Mouse (Mus musculus) neural tube, embryonic 15.5 days (tissue): ENCODE data around the gene Fam207a. TPM values are rescaled to one million over a fixed set of nuclear protein-coding genes. Genes with fewer than 3 reads are reported as not detected.

Experiments used
- ATAC-seq: fragments of 200-750 bp; cut with Nextera tagmentation; 2 replicates; pipeline ENCODE4 v1.8.0; 2017; ENCODE audit warnings: mild to moderate bottlenecking, moderate TSS enrichment, moderate library complexity; ENCODE audit not compliant: low FRiP score
- H3K27ac ChIP-seq: fragments of 300-500 bp; sonication (generic); replicated peaks from 2 replicates; pipeline ENCODE4 v1.5.1; 2015; ENCODE audit warnings: mild to moderate bottlenecking, inconsistent platforms
- H3K27me3 ChIP-seq: fragments of 300-500 bp; sonication (generic); replicated peaks from 2 replicates; pipeline ENCODE4 v1.6.1; 2015; ENCODE audit warnings: inconsistent platforms
- H3K36me3 ChIP-seq: fragments of 300-500 bp; sonication (generic); 2 replicates; pipeline ENCODE4 v1.6.1; 2015; ENCODE audit warnings: inconsistent platforms
- H3K4me1 ChIP-seq: fragments of 300-500 bp; sonication (generic); 2 replicates; pipeline ENCODE4 v1.6.1; 2015; ENCODE audit warnings: inconsistent platforms
- H3K4me2 ChIP-seq: fragments of 300-500 bp; sonication (generic); 2 replicates; pipeline ENCODE4 v1.6.1; 2015; ENCODE audit warnings: inconsistent platforms, mild to moderate bottlenecking, moderate library complexity
- H3K4me3 ChIP-seq: fragments of 300-500 bp; sonication (generic); replicated peaks from 2 replicates; pipeline ENCODE4 v1.5.1; 2015; ENCODE audit warnings: mild to moderate bottlenecking, inconsistent platforms
- H3K9ac ChIP-seq: fragments of 300-500 bp; sonication (generic); replicated peaks from 2 replicates; pipeline ENCODE4 v1.6.1; 2015; ENCODE audit warnings: mild to moderate bottlenecking, inconsistent platforms
- H3K9me3 ChIP-seq: fragments of 300-500 bp; sonication (generic); replicated peaks from 2 replicates; pipeline ENCODE4 v1.6.1; 2016; ENCODE audit warnings: inconsistent platforms
- WGBS: fragments of 180-500 bp; shearing (Covaris S2); methylation state at CpG from one replicate; pipeline ENCODE4 v1.1.7; 2015; ENCODE audit warnings: mixed read lengths; 5-methylcytosine and 5-hydroxymethylcytosine counted together
- polyA plus RNA-seq: library from polyadenylated mRNA; unstranded; fragments of >200 nt; fragmentation: Nextera tagmentation; extraction: Ambion mirVana; gene quantifications from 2 replicates; pipeline ENCODE4 v1.2.1, GENCODE M21; 2015

Gene Fam207a
- polyA plus RNA-seq, 1 experiment from 2014 or later, result 42.6 TPM

DNA sequence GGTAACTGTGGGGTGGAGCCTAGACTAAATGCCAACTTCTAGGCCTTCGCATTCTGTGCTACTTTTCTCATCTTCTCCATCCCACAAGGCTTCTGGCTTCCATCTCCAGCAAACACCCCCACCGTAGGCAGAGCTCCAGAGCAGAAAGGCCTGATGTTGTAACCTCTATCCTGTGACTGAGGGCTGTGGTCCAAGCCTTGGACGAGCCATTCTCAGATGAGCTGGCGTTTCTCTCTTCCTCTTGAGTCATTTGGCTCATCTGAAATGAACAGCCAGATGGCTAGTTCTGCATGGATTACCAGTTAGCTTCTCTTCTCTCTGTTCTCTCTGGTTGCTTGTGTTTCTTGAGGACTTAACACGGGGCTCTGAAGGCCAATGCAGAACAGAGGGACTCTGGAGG, 29.3 kb upstream of the Fam207a start:
- ATAC-seq, result no peak
- H3K4me3 ChIP-seq, result no peak overlapping the region
- WGBS, result 80% methylated on average over 5 of the region's 5 CpGs
- no peak overlapping the region for H3K9ac ChIP-seq
- no peak overlapping the region for H3K27ac ChIP-seq
- no peaks in the 10 kb centered on the region for H3K4me1 ChIP-seq
- no peaks in the 10 kb centered on the region for H3K27me3 ChIP-seq
- H3K4me2 ChIP-seq, result no peak overlapping the region
- H3K9me3 ChIP-seq, result no peaks in the 10 kb centered on the region
- no peaks in the 10 kb centered on the region for H3K36me3 ChIP-seq

DNA sequence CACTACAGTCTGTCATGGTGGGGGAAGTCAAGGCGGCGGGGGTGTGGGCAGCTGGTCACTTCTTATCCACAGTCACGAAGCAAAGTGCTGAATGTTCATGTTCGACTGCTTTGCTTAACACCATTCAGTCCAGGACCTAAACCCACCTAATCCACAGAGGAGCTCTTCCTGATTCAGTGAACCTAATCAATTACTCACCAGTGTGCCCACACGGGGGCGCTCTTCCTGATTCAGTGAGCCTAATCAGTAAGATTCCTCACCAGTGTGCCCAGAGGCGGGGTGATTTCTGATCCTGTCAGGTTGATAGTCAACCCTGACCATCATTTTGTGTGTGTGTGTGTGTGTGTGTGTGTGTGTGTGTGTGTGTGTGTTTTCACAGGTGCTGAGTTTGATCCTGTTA, 27.6 kb upstream of the Fam207a start:
- Histone ChIP-seq H3K9me3 (no peaks in the 10 kb centered on the region), H3K4me3 (no peak overlapping the region)
- WGBS, result 42% methylated on average over 7 of the region's 7 CpGs

DNA sequence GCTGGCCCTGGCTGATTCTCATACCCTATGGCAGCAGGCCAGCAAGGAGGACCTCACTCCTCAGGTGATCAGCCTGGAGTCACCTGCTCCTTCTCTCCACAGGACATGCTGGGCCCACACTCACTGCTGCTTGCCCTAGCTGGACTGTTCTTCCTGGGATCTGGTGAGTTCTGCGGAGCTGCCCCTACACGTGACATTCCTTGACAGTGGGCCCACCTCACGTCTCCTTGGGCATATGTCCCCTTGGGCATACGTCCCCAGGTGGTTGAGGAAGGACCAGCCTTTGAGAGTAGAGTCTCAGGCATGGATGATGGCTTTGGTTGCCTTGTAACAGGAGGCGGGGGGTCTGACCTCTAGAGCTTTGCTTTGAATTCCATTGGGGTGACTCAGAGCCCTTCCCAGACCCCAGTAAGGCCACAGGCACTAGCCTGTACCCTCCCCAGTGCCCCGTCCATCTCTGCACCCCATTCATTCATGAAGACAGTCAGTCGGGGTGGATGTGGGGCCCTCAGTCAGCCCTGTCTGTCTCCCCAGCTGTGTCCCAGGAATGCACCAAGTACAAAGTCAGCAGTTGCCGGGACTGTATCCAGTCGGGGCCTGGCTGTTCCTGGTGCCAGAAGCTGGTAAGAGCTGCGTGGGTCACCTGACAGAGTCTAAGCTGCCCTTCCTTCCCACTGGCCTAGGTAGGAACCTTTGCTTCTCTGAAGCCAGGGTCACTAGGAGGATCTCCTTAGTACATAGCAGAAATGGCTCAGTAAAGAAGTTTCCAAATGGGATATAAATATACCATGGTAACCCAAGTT, 26.5 kb upstream of the Fam207a start:
- H3K9ac ChIP-seq, result no peak overlapping the region
- H3K4me3 ChIP-seq, result no peak overlapping the region
- H3K9me3 ChIP-seq, result no peaks in the 10 kb centered on the region
- WGBS, result 78% methylated on average over 10 of the region's 10 CpGs
- no peaks in the 10 kb centered on the region for H3K27me3 ChIP-seq
- H3K36me3 ChIP-seq, result no peaks in the 10 kb centered on the region
- no peak overlapping the region for H3K4me2 ChIP-seq
- ATAC-seq, result no peak
- H3K4me1 ChIP-seq, result no peaks in the 10 kb centered on the region
- H3K27ac ChIP-seq, result no peak overlapping the region

More for the DNA sequence above, 27.6 kb upstream of the Fam207a start:
- H3K36me3 ChIP-seq, result no peaks in the 10 kb centered on the region
- no peak overlapping the region for H3K4me2 ChIP-seq
- no peak overlapping the region for H3K27ac ChIP-seq
- H3K27me3 ChIP-seq, result no peaks in the 10 kb centered on the region
- no peaks in the 10 kb centered on the region for H3K4me1 ChIP-seq
- ATAC-seq, result no peak
- no peak overlapping the region for H3K9ac ChIP-seq

DNA sequence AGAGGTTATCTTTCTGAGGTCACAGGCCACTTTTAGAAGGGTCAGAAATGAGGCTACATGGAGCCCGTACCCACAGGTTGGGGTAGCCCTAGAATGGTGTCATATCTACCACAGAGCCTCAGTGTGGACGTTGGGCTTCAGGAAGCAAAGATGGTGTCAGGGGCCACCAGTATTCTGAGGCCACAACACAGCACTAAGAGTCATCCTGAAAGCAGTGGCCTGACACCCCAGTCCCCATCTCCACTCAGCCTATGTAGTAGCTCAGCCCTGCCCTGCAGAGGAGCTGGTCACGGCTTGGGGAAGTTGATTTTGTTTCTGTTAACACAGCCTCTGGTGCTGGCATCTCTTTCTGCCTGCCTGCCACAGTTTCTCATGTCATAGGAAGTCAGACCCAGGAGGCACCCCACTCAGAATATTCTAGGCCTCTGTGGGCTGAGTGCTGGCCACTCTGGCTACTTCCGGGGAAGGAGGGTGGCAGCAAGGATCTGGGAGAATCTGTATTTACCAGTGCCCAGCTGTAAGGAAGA, 25.1 kb upstream of the Fam207a start:
- 87% methylated on average over 4 of the region's 4 CpGs for WGBS
- Histone ChIP-seq H3K27me3 (no peaks in the 10 kb centered on the region), H3K4me2 (no peak overlapping the region), H3K9ac (no peak overlapping the region), H3K4me1 (no peaks in the 10 kb centered on the region), H3K27ac (no peak overlapping the region), H3K36me3 (no peaks in the 10 kb centered on the region), H3K4me3 (no peak overlapping the region), H3K9me3 (no peaks in the 10 kb centered on the region)
- ATAC-seq, result no peak

DNA sequence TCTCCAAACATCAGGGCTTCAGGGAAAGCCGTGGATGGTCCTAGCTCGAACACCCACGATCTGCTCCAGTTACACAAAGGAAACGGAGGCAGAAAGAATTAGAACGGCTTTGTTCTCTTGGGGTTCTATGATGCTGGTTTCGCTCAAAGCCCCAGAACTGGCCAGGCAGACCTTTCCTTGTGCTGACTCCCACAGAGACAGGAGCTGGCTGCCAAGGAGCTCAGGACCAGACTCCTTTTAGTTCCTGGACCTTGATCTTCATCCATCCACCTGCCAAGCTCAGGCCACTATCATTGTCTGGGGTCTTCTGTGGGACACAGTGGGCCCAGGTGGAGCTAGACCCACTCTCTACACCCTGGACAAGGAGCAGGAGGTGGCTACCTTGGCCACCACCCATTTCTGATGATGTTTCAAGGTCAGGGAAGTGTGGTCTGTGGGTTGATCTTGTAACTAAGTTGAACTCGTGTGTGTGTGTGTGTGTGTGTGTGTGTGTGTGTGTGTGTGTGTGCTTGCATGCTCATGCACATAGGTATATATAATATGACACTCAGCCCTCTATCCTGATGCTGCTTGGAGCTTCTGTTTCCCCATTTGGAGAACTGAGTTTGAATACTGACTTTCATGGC, 23.8 kb upstream of the Fam207a start:
- H3K9me3 ChIP-seq, result no peaks in the 10 kb centered on the region
- no peaks in the 10 kb centered on the region for H3K4me1 ChIP-seq
- H3K36me3 ChIP-seq, result no peaks in the 10 kb centered on the region
- no peak overlapping the region for H3K9ac ChIP-seq
- whole genome bisulfite sequencing, result 82% methylated on average over 7 of the region's 7 CpGs
- no peak overlapping the region for H3K4me3 ChIP-seq
- H3K27me3 ChIP-seq, result no peaks in the 10 kb centered on the region
- no peak overlapping the region for H3K4me2 ChIP-seq
- ATAC-seq, result no peak
- no peak overlapping the region for H3K27ac ChIP-seq

DNA sequence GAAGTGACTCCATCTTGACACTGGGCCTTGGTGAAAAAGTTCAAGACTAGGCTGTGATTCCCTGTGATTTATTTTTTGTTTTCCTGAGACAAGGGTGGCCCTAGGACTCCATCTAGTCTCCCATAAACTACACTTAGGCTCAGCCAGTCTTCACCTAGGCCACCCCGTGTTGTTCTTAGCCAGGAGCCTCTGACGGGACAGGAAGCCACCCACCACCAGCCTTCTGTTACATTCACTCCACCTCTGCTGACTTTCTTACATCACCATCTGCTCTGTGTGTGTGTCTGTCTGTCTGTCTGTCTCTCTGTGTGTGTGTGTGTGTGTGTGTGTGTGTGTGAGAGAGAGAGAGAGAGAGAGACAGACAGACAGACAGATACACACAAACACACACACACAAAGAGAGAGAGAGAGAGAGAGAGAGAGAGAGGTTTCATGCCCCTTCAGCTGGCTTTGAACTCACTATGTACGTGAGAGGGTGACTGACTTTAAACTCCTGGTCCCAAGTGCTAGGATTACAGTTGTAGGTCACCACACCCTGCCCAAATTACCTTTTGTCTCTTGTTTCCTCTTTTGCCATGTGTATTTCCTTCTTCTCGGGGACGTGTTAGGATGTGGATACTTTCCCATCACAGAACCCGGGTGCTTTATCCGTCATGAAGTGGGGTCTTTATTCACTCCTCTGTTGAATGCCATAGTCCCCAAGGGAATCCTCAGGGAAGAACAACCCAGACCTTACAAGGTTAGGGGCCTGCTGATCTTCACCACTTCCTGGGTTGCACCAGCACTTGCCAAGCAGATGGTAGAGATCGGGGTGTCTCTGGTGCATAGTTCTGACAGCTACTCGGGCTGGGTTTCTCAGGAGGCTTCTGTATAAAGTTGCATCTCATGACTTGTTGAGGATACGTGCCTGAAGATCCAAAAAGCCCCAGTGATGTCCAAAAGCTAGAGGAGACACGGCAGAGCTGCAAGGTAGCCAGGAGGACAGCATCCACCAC, 21.9 kb upstream of the Fam207a start:
- no peak overlapping the region for H3K27ac ChIP-seq
- H3K4me3 ChIP-seq, result no peak overlapping the region
- H3K9me3 ChIP-seq, result no peaks in the 10 kb centered on the region
- ATAC-seq, result no peak
- H3K9ac ChIP-seq, result no peak overlapping the region
- no peaks in the 10 kb centered on the region for H3K27me3 ChIP-seq
- no peaks in the 10 kb centered on the region for H3K4me1 ChIP-seq
- H3K4me2 ChIP-seq, result no peak overlapping the region
- no peaks in the 10 kb centered on the region for H3K36me3 ChIP-seq
- 89% methylated on average over 11 of the region's 11 CpGs for WGBS

DNA sequence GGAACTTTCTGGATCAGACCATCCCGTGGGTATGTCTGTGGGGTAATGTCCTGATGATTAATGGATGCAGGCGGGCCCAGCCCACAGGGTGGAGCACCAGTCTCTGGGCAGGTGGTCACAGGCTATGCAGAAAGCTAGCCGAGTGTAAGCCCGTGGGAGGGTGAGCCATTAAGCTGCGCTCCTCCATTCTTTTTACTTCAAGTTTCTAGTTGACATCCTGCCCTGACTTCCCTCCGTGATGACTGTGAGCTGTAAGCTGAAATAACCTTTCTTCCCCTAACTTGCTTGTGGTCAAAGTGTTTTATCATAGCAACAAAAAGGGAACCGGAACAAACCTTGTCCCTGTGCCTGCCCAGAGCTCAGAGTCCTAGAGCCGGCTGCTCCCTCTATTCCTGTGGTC, 21.1 kb upstream of the Fam207a start:
- Histone ChIP-seq H3K9me3 (no peaks in the 10 kb centered on the region), H3K27me3 (no peaks in the 10 kb centered on the region), H3K36me3 (no peaks in the 10 kb centered on the region), H3K4me2 (no peak overlapping the region), H3K27ac (no peak overlapping the region), H3K9ac (no peak overlapping the region), H3K4me1 (no peaks in the 10 kb centered on the region), H3K4me3 (no peak overlapping the region)
- WGBS, result 72% methylated on average over 8 of the region's 8 CpGs
- ATAC-seq, result no peak

DNA sequence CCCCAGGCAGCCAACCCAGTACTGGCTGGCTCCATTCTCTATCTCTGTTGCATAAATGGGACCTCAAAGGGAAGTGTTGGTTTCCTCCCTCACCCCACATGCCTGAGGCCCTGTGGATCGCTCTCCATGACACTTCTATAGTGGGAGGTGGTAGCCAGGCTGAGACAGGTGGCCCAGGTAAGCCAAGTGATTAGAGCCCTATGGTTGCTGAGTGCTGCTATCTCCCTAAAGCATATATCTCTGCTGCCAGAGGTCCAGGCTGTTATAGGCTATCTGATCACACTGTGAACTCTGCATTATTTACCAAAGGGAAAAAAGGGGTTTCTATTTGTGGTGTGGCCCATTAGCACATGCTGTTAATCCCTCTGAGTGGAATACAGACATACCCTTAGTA, 16.4 kb upstream of the Fam207a start:
- ATAC-seq, result no peak
- no peak overlapping the region for H3K4me2 ChIP-seq
- no peak overlapping the region for H3K4me3 ChIP-seq
- no peaks in the 10 kb centered on the region for H3K36me3 ChIP-seq
- WGBS, result 76% methylated on average over 1 of the region's 1 CpGs
- no peak overlapping the region for H3K27ac ChIP-seq
- no peak overlapping the region for H3K9ac ChIP-seq
- no peaks in the 10 kb centered on the region for H3K27me3 ChIP-seq
- no peaks in the 10 kb centered on the region for H3K9me3 ChIP-seq
- H3K4me1 ChIP-seq, result no peaks in the 10 kb centered on the region

DNA sequence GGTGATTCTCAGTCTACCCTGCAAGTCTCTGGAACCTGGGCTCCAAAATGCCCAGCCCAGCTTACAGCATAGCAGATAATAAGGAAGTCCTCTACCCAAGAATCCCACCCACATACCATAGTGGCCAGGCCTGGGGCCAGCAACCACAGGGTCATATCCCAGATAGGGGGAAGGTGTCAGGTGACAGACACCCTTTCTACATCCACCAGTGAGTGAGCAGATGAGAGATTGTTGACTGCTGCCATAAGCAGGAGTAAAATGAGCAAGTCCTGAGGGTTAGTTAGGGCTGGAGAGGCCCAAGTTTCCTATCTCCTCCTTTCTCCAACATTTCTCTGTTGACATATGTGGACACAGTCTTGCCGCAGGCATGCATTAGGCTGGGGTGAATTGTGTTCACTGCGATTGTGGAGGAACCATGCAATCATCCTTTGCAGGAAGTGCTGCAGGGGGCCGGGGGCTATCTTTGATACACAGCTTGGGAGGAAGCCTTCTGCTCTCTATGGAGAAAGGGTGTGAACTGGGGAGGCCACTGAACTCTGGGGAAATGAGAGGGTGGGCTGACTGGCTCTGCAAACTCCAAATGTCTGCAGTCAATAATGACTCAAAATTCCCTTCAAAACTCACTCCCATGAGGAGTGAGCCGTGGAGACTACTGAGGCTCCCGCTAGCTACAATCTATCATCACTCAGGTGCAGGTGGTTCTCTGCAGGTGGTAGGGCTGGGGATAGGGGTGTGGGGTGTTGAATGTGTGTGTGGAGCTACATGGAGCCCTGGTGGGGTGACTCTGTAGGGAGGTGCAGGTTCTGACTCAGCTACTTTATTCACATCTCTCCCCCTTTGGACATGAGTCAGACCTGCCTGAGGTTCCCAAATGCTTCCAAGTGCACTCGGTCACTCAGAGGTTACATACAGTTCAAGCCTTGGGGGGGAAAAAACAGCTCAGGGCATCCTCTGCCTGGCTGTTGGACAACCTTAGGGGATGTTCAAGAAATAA, 15.7 kb upstream of the Fam207a start:
- no peak for ATAC-seq
- H3K4me2 ChIP-seq, result no peak overlapping the region
- no peak overlapping the region for H3K4me3 ChIP-seq
- no peaks in the 10 kb centered on the region for H3K9me3 ChIP-seq
- WGBS, result 83% methylated on average over 6 of the region's 6 CpGs
- H3K4me1 ChIP-seq, result no peaks in the 10 kb centered on the region
- H3K9ac ChIP-seq, result no peak overlapping the region
- no peaks in the 10 kb centered on the region for H3K27me3 ChIP-seq
- no peaks in the 10 kb centered on the region for H3K36me3 ChIP-seq
- H3K27ac ChIP-seq, result no peak overlapping the region

DNA sequence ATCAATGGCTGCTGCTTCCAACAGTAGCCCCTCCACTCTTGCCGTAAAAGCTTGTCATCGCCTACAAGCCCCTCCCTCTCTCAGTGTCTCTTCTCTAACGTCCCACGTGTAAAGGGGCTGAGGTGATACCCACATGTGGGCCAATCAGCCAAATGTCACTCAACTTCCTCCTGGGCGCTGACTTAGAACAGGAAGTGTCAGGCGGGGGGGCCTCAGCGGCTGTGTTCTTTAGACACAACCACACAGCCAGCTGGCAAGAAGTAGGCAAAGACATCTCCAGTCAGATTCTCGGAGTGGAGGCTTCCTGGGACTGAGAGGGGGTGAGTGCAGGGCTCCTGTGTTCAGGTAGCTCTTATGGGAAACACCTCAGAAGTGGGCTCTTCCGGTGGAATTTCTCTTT, 14.6 kb upstream of the Fam207a start, which contains the start of gene Itgb2:
Gene Itgb2, plus strand, starts transcription at position 113 of the 400 bp plus-strand sequence.
- no peaks in the 10 kb centered on the region for H3K9me3 ChIP-seq
- no peaks in the 10 kb centered on the region for H3K4me1 ChIP-seq
- 77% methylated on average over 9 of the region's 9 CpGs for WGBS
- no peak within 1 kb of the TSS for H3K27ac ChIP-seq
- no peaks in the 10 kb centered on the region for H3K27me3 ChIP-seq
- H3K4me2 ChIP-seq, result no peak within 1 kb of the TSS
- no peak within 1 kb of the TSS for H3K4me3 ChIP-seq
- H3K9ac ChIP-seq, result no peak within 1 kb of the TSS
- no peaks in the 10 kb centered on the region for H3K36me3 ChIP-seq
- ATAC-seq, result no peak
